ENCODE assay signal across 15 mouse cellular contexts in genomic region chr12:106568541-106569085, GRCm38 (mm10).
DNase-seq lines count a peak whose midpoint lies in the region; TF ChIP-seq lines count a peak whose summit lies in the region.
"Had no signal": no experiment of that assay in that cellular context is flagged by ENCODE, and none has a peak within 500 bp of the region (broad histone marks: within the 10 kb centered on the region; RNA-seq: fewer than 3 reads in every experiment).

No protein-coding gene starts in this region.

- H3K4me3 ChIP-seq in cerebellum, adult 2 months (replicated peaks; ENCODE audit: insufficient read depth, low read depth, low read length), result no peak overlapping the region
- H3K4me3 ChIP-seq: embryonic facial prominence, embryonic 15.5 days; erythroblast, embryonic 14.5 days; heart, embryonic 13.5 days had no signal

- TF ChIP-seq POLR2A in cerebellum, adult 2 months (IDR thresholded peaks at IDR 0.05; ENCODE audit: borderline replicate concordance, insufficient read depth, low read length), result no peak

- peak; percentile 15 to 41 for DNase-seq in cerebellum, adult 2 months
- no peak for DNase-seq in cerebellum, adult 11-12 months
- DNase-seq in cerebellum, postnatal 36 days, result peak; percentile 21 to 36
- DNase-seq in cerebellum, adult 9-11 months, result no peak
- peak; percentile 74 for DNase-seq in fat pad, adult 2 months (ENCODE audit: extremely low read depth, low read depth, low spot score)
- DNase-seq in thymus, adult 18-20 months, result no peak
- no peak for DNase-seq in left cerebral cortex, postnatal 10 days (ENCODE audit: extremely low spot score in 1 of 2, low spot score in 2 of 2)
- DNase-seq: B cell, adult 2 months; embryo, embryonic 11 days; gastrocnemius, postnatal 10 days; heart, postnatal 36 days; kidney, adult 8-10 months had no signal

- H3K4me1 ChIP-seq in cerebellum, adult 2 months (ENCODE audit: control insufficient read depth, insufficient read depth, low read length), result peaks cover 11% of the 10 kb centered on the region
- H3K4me1 ChIP-seq: embryonic facial prominence, embryonic 15.5 days; heart, embryonic 13.5 days had no signal

- H3K27me3 ChIP-seq in cerebellum, adult 2 months (ENCODE audit: control insufficient read depth, insufficient read depth, low read length), result no peaks in the 10 kb centered on the region
- H3K27me3 ChIP-seq: embryonic facial prominence, embryonic 15.5 days had no signal

- intact Hi-C loops in left cerebral cortex, postnatal 10 days (cut with DNase I), result no loop called here

- WGBS in cerebellum, adult 2 months, result 28% methylated on average over 10 of the region's 10 CpGs

- no peak overlapping the region for H3K27ac ChIP-seq in cerebellum, adult 2 months (ENCODE audit: insufficient read depth, low read length)
- H3K27ac ChIP-seq: embryonic facial prominence, embryonic 15.5 days; heart, embryonic 13.5 days had no signal

- no peak for TF ChIP-seq CTCF in cerebellum, adult 2 months (IDR thresholded peaks at IDR 0.05; ENCODE audit: borderline replicate concordance, insufficient read depth, low read depth, low read length)

Comparison
In these comparisons a context has a peak if more than half of its experiments do, and no peak if none do; other contexts are left out.
1. DNase-seq: peak in cerebellum, adult 2 months (2 of 2), cerebellum, postnatal 36 days (2 of 2) and fat pad, adult 2 months (single experiment); none in cerebellum, adult 11-12 months (single experiment), cerebellum, adult 9-11 months (single experiment), thymus, adult 18-20 months (0 of 2) and left cerebral cortex, postnatal 10 days (0 of 2).